ENCODE assay signal across 8 mouse cellular contexts in the genomic region with DNA sequence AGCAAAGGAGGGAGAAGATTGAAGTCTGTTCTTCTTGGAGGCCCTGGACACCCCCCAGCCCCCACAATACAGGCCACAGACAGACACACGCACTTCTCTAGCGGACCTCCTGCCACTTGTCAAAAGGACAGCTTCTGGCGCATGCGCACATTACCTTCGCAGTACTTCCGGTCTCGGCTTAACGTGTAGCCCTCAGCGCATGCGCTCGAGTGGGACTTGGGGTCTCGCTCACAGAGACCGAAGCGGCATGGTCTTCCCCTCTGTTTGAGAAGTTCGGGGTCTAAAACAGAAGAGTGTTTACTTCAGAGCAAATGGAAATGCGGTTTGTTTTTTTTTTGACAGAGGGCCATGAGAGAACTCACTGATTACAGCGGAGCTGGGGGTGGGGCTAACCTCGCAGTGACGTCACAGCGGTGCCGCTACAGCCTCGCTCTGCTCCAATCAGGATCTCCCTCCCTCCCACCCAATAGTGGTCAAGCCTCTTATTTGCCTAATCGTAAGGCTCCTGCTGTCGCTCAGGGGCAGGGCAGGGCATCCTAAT. TPM values are rescaled to one million over a fixed set of nuclear protein-coding genes. Genes with fewer than 3 reads are reported as not detected.
DNase-seq lines count a peak whose midpoint lies in the region; ATAC-seq and TF ChIP-seq lines count a peak whose summit lies in the region.

No protein-coding gene starts in this region.

- H3K4me3 ChIP-seq in G1E (ENCODE audit: low read depth, low read length): peak overlapping the region; percentile 73
- peak overlapping the region; percentile 80 for H3K4me3 ChIP-seq in forebrain, embryonic 16.5 days (replicated peaks; ENCODE audit: low read length)
- peak overlapping the region; percentile 88 for H3K4me3 ChIP-seq in layer of hippocampus, adult 2 months
- peak overlapping the region; percentile 50 for H3K4me3 ChIP-seq in lung, embryonic 14.5 days (ENCODE audit: low read depth, low read length)
- peak overlapping the region; percentile 79 for H3K4me3 ChIP-seq in olfactory bulb, adult 2 months (ENCODE audit: insufficient read depth, low read depth, low read length)
- peak overlapping the region; percentile 72 for H3K4me3 ChIP-seq in thymus, adult 2 months (ENCODE audit: control insufficient read depth, insufficient read depth, low read length)

- peaks cover 2% of the 10 kb centered on the region; the same call in 1 of the 2 replicates for H3K27me3 ChIP-seq in G1E (ENCODE audit: insufficient read depth, low read length)
- 0 out of 2 replicates have a peak, but pooled peaks cover 2% of the 10 kb centered on the region for H3K27me3 ChIP-seq in forebrain, embryonic 16.5 days (replicated peaks; ENCODE audit: control insufficient read depth, insufficient read depth, low read length)
- no peaks in the 10 kb centered on the region for H3K27me3 ChIP-seq in lung, embryonic 14.5 days (ENCODE audit: insufficient read depth, low read length)
- no peaks in the 10 kb centered on the region for H3K27me3 ChIP-seq in thymus, adult 2 months (ENCODE audit: control insufficient read depth, insufficient read depth, low read length)

- H3K27ac ChIP-seq in forebrain, embryonic 16.5 days (ENCODE audit: low read length): peak overlapping the region; percentile 94
- H3K27ac ChIP-seq in layer of hippocampus, adult 2 months: peak overlapping the region; percentile 99
- H3K27ac ChIP-seq in lung, embryonic 14.5 days (ENCODE audit: low read depth): peak overlapping the region; percentile 73; the same call in 1 of the 2 replicates
- peak overlapping the region; percentile 95 for H3K27ac ChIP-seq in olfactory bulb, adult 2 months (ENCODE audit: insufficient read depth, low read depth, low read length)
- H3K27ac ChIP-seq in thymus, adult 2 months (ENCODE audit: control insufficient read depth, insufficient read depth, low read length): peak overlapping the region; percentile 77; the same call in 1 of the 2 replicates

- intact Hi-C loops in heart, postnatal 36 days (cut with DNase I): loop anchor here (2.0 to 10.0 kb wide), 4 partner anchors 106 to 1550 kb away; partner anchors contain the start of genes Gar1, Hadh and Sec24b

- H3K4me2 ChIP-seq in forebrain, embryonic 16.5 days (ENCODE audit: low read length): peak overlapping the region; percentile 81
- H3K4me2 ChIP-seq in lung, embryonic 14.5 days: peak overlapping the region; percentile 73

- H3K36me3 ChIP-seq in G1E (replicated peaks): peaks cover 5% of the 10 kb centered on the region
- no peaks in the 10 kb centered on the region for H3K36me3 ChIP-seq in forebrain, embryonic 16.5 days (ENCODE audit: control insufficient read depth, insufficient read depth)
- H3K36me3 ChIP-seq in lung, embryonic 14.5 days (ENCODE audit: insufficient read depth): no peaks in the 10 kb centered on the region
- no peaks in the 10 kb centered on the region for H3K36me3 ChIP-seq in thymus, adult 2 months (ENCODE audit: control insufficient read depth, insufficient read depth, low read length)

- ATAC-seq in G1E (ENCODE audit: extremely low read depth, insufficient number of reproducible peaks, low FRiP score, poor library complexity, severe bottlenecking): peak; percentile 93
- peak; percentile 99 for ATAC-seq in forebrain, embryonic 16.5 days
- ATAC-seq in lung, embryonic 14.5 days (ENCODE audit: insufficient read depth): peak; percentile 97

- DNase-seq in G1E (ENCODE audit: low spot score): peak; percentile 93
- peak; percentile 91 to 95 for DNase-seq in cerebellum, adult 18-20 months
- peak; percentile 90 to 96 for DNase-seq in heart, postnatal 36 days
- DNase-seq in layer of hippocampus, adult 2 months (ENCODE audit: low spot score in 2 of 2): peak; percentile 90
- peak; percentile 99 for DNase-seq in lung, embryonic 14.5 days
- peak; percentile 91 for DNase-seq in thymus, adult 2 months

- TF ChIP-seq POLR2A in olfactory bulb, adult 2 months (IDR thresholded peaks at IDR 0.05; ENCODE audit: insufficient read depth, low read depth, low read length): peak; percentile 59
- peak; percentile 36; the same call in 1 of the 2 replicates for TF ChIP-seq POLR2A in thymus, adult 2 months (IDR thresholded peaks at IDR 0.05; ENCODE audit: control insufficient read depth, extremely low read depth, insufficient read depth, low read length, poor library complexity)

- no peak for TF ChIP-seq CTCF in G1E (IDR thresholded peaks at IDR 0.05; ENCODE audit: low read depth, low read length)
- peak; percentile 31; the same call in 1 of the 2 replicates for TF ChIP-seq CTCF in layer of hippocampus, adult 2 months (conservative IDR thresholded peaks at IDR 0.05)
- TF ChIP-seq CTCF in lung, embryonic 14.5 days (IDR thresholded peaks at IDR 0.05; ENCODE audit: low read depth): no peak
- no peak for TF ChIP-seq CTCF in olfactory bulb, adult 2 months (IDR thresholded peaks at IDR 0.05; ENCODE audit: insufficient read depth, low read depth, low read length)
- 0 out of 2 replicates have a peak, but pooled peaks have one; percentile 28 for TF ChIP-seq CTCF in thymus, adult 2 months (IDR thresholded peaks at IDR 0.05; ENCODE audit: borderline replicate concordance, control insufficient read depth, extremely low read depth, insufficient read depth, low read length, poor library complexity)

- 0% methylated on average over 24 of the region's 24 CpGs for WGBS in forebrain, embryonic 16.5 days
- WGBS in lung, embryonic 14.5 days: under 1% methylated on average over 24 of the region's 24 CpGs
- 3% methylated on average over 24 of the region's 24 CpGs for WGBS in olfactory bulb, adult 2 months
- under 1% methylated on average over 24 of the region's 24 CpGs for WGBS in thymus, adult 2 months

- H3K4me1 ChIP-seq in G1E (ENCODE audit: insufficient read depth, low read depth, low read length): peaks cover 26% of the 10 kb centered on the region
- peaks cover 3% of the 10 kb centered on the region; the same call in 1 of the 2 replicates for H3K4me1 ChIP-seq in forebrain, embryonic 16.5 days (replicated peaks; ENCODE audit: control insufficient read depth, insufficient read depth, low read length)
- H3K4me1 ChIP-seq in lung, embryonic 14.5 days (ENCODE audit: insufficient read depth): no peaks in the 10 kb centered on the region
- no peaks in the 10 kb centered on the region for H3K4me1 ChIP-seq in olfactory bulb, adult 2 months (ENCODE audit: control insufficient read depth, insufficient read depth, low read length)
- H3K4me1 ChIP-seq in thymus, adult 2 months (replicated peaks; ENCODE audit: control insufficient read depth, insufficient read depth, low read length): no peaks in the 10 kb centered on the region

- no peaks in the 10 kb centered on the region for H3K9me3 ChIP-seq in G1E (replicated peaks)
- no peaks in the 10 kb centered on the region for H3K9me3 ChIP-seq in forebrain, embryonic 16.5 days (ENCODE audit: control insufficient read depth, low read length)
- no peaks in the 10 kb centered on the region for H3K9me3 ChIP-seq in lung, embryonic 14.5 days (ENCODE audit: low read depth, low read length)

- H3K9ac ChIP-seq in forebrain, embryonic 16.5 days (replicated peaks; ENCODE audit: low read depth, low read length): peak overlapping the region; percentile 73
- peak overlapping the region; percentile 52 for H3K9ac ChIP-seq in lung, embryonic 14.5 days

RNA-seq across cellular contexts. Expression of gene Egf, which starts 30.1 kb away (rescaled TPM):
- 2.8 and 4.7 TPM in 2 replicates for total RNA-seq in G1E (2014; fragmentation: Nextera tagmentation)
- total RNA-seq in G1E (2017): 2.4 and 2.6 TPM in 2 replicates
- polyA plus RNA-seq in G1E (2012): 1.3 and 1.8 TPM in 2 replicates
- polyA plus RNA-seq in forebrain, embryonic 16.5 days (2015; fragmentation: Nextera tagmentation; extraction: Ambion mirVana): 1.4 and 3.0 TPM in 2 replicates
- 1 to 10 TPM; 2.4 to 3.5 TPM for total RNA-seq in heart, postnatal 36 days (2021)
- 1 to 10 TPM; 2.6 to 2.7 TPM for total RNA-seq in layer of hippocampus, adult 2 months (2021)
- polyA plus RNA-seq in lung, embryonic 14.5 days (2014; fragmentation: Nextera tagmentation; extraction: Ambion mirVana): 1.1 and 1.4 TPM in 2 replicates
- not detected in 2 replicates for polyA plus RNA-seq in olfactory bulb, adult 2 months (2012; ENCODE audit: insufficient read depth, insufficient read length, low replicate concordance, missing spikeins)
- polyA plus RNA-seq in thymus, adult 2 months (2012; rRNA removed): 1.2 and 4.1 TPM in 2 replicates

Comparison
In these comparisons a context has a peak if more than half of its experiments do, and no peak if none do; other contexts are left out.
1. Peak in every context shown above with its lines: DNase-seq, ATAC-seq, H3K4me3 ChIP-seq and H3K27ac ChIP-seq.
2. CTCF ChIP-seq: peak in layer of hippocampus, adult 2 months (single experiment) and thymus, adult 2 months (single experiment); none in G1E (single experiment), lung, embryonic 14.5 days (single experiment) and olfactory bulb, adult 2 months (single experiment).